8 mouse cellular contexts compared by ENCODE assay signal in the genomic region with DNA sequence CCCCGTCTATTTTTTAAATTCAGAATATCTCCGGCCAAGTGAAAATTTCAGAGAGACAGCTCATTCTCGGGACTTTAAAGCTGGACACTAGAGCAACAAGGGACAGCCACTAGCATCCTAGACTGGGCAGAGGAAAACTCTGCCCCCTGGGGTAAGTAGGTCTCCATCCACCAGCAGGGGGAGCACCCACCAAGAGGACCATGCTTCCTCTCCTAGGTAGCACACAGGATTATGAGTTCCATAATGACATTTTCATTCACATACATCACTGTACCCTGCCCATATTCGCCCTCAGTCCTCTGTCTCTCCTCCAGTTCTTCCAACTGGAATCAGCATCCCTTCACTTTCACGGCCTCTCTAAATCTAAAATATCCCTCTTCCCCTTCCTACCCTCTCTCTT. TPM values are rescaled to one million over a fixed set of nuclear protein-coding genes. Genes with fewer than 3 reads are reported as not detected.
DNase-seq lines count a peak whose midpoint lies in the region; ATAC-seq lines count a peak whose summit lies in the region.

No protein-coding gene starts in this region.

- WGBS in forebrain, embryonic 11.5 days = 85% methylated on average over 5 of the region's 5 CpGs
- 78% methylated on average over 5 of the region's 5 CpGs for WGBS in forebrain, embryonic 10.5 days
- WGBS in midbrain, embryonic 10.5 days = 82% methylated on average over 5 of the region's 5 CpGs
- WGBS in midbrain, embryonic 15.5 days = 77% methylated on average over 5 of the region's 5 CpGs

- H3K4me3 ChIP-seq in forebrain, embryonic 11.5 days (ENCODE audit: low read depth, low read length) = no peak overlapping the region
- no peak overlapping the region for H3K4me3 ChIP-seq in forebrain, embryonic 10.5 days
- no peak overlapping the region for H3K4me3 ChIP-seq in midbrain, embryonic 10.5 days
- no peak overlapping the region for H3K4me3 ChIP-seq in midbrain, embryonic 15.5 days

- no peaks in the 10 kb centered on the region for H3K36me3 ChIP-seq in forebrain, embryonic 11.5 days (ENCODE audit: control insufficient read depth, insufficient read depth, low read length)
- no peaks in the 10 kb centered on the region for H3K36me3 ChIP-seq in forebrain, embryonic 10.5 days (replicated peaks)
- H3K36me3 ChIP-seq in midbrain, embryonic 10.5 days = no peaks in the 10 kb centered on the region
- no peaks in the 10 kb centered on the region for H3K36me3 ChIP-seq in midbrain, embryonic 15.5 days (replicated peaks)

- H3K9ac ChIP-seq in forebrain, embryonic 11.5 days (ENCODE audit: low read length) = no peak overlapping the region
- H3K9ac ChIP-seq in midbrain, embryonic 15.5 days = no peak overlapping the region

- no peak for ATAC-seq in forebrain, embryonic 11.5 days (replicated peaks; ENCODE audit: low FRiP score)
- ATAC-seq in midbrain, embryonic 15.5 days (replicated peaks) = no peak
- ATAC-seq in megakaryocyte, adult 5-6 weeks (ENCODE audit: poor library complexity, severe bottlenecking) = peak; percentile 52; the same call in 1 of the 2 replicates

- no peaks in the 10 kb centered on the region for H3K4me1 ChIP-seq in forebrain, embryonic 11.5 days (replicated peaks; ENCODE audit: control insufficient read depth, insufficient read depth, low read length)
- H3K4me1 ChIP-seq in forebrain, embryonic 10.5 days = no peaks in the 10 kb centered on the region
- H3K4me1 ChIP-seq in midbrain, embryonic 10.5 days = no peaks in the 10 kb centered on the region
- peaks cover 5% of the 10 kb centered on the region; the same call in 1 of the 2 replicates for H3K4me1 ChIP-seq in midbrain, embryonic 15.5 days

- H3K27me3 ChIP-seq in forebrain, embryonic 11.5 days (ENCODE audit: control insufficient read depth, insufficient read depth, low read length) = no peaks in the 10 kb centered on the region
- H3K27me3 ChIP-seq in forebrain, embryonic 10.5 days (ENCODE audit: poor library complexity, severe bottlenecking) = no peaks in the 10 kb centered on the region
- no peaks in the 10 kb centered on the region for H3K27me3 ChIP-seq in midbrain, embryonic 10.5 days (ENCODE audit: low read depth, poor library complexity, severe bottlenecking)
- H3K27me3 ChIP-seq in midbrain, embryonic 15.5 days (replicated peaks) = no peaks in the 10 kb centered on the region

- H3K9me3 ChIP-seq in forebrain, embryonic 11.5 days (ENCODE audit: control insufficient read depth, low read length) = no peaks in the 10 kb centered on the region
- H3K9me3 ChIP-seq in forebrain, embryonic 10.5 days = no peaks in the 10 kb centered on the region; the same call in 1 of the 2 replicates
- H3K9me3 ChIP-seq in midbrain, embryonic 10.5 days (replicated peaks) = no peaks in the 10 kb centered on the region; the same call in 1 of the 2 replicates
- no peaks in the 10 kb centered on the region for H3K9me3 ChIP-seq in midbrain, embryonic 15.5 days

- H3K4me2 ChIP-seq in forebrain, embryonic 11.5 days (ENCODE audit: low read depth, low read length, severe bottlenecking) = no peak overlapping the region
- no peak overlapping the region for H3K4me2 ChIP-seq in midbrain, embryonic 15.5 days

- H3K27ac ChIP-seq in forebrain, embryonic 11.5 days (ENCODE audit: low read depth, low read length) = no peak overlapping the region
- no peak overlapping the region for H3K27ac ChIP-seq in forebrain, embryonic 10.5 days
- H3K27ac ChIP-seq in midbrain, embryonic 10.5 days (replicated peaks) = no peak overlapping the region
- H3K27ac ChIP-seq in midbrain, embryonic 15.5 days = no peak overlapping the region

- DNase-seq in forebrain, embryonic 11.5 days (ENCODE audit: low spot score) = peak; percentile 51
- no peak for DNase-seq in forebrain, embryonic 10.5 days (ENCODE audit: extremely low spot score, low spot score)
- DNase-seq in midbrain, embryonic 10.5 days (ENCODE audit: low spot score) = peak; percentile 18
- DNase-seq in adrenal gland, adult 18-20 months (ENCODE audit: low spot score in 2 of 2) = peak; percentile 67 to 70
- DNase-seq in heart, postnatal 10 days = peak; percentile 57 to 66
- DNase-seq in layer of hippocampus, adult 9-10 months (ENCODE audit: low spot score) = no peak

- intact Hi-C loops in heart, postnatal 10 days (cut with DNase I) = loop anchor here (5.0 kb wide), 2 partner anchors 68 to 218 kb away; partner anchors contain the start of gene Cacna1c

RNA-seq across cellular contexts. Expression of gene Dcp1b, which starts 45.4 kb away (rescaled TPM):
- polyA plus RNA-seq in forebrain, embryonic 11.5 days (2014; fragmentation: Nextera tagmentation; extraction: Ambion mirVana) = 12.1 TPM in 2 replicates
- polyA plus RNA-seq in forebrain, embryonic 10.5 days (2016; fragmentation: Nextera tagmentation; extraction: Ambion mirVana) = 11.1 and 11.2 TPM in 2 replicates
- polyA plus RNA-seq in midbrain, embryonic 10.5 days (2016; fragmentation: Nextera tagmentation; extraction: Ambion mirVana) = 10.5 and 13.8 TPM in 2 replicates
- 13.8 and 14.2 TPM in 2 replicates for polyA plus RNA-seq in midbrain, embryonic 15.5 days (2015; fragmentation: Nextera tagmentation; extraction: Ambion mirVana)
- 10 to 100 TPM in 1 of 2 experiments, 1 to 10 TPM in 1; 7.9 to 10.7 TPM for total RNA-seq in adrenal gland, adult 18-20 months (2021)
- 1 to 10 TPM; 4.2 to 5.3 TPM for total RNA-seq in heart, postnatal 10 days (2021)
- total RNA-seq in megakaryocyte, adult 5-6 weeks (2015) = 7.5 and 13.1 TPM in 2 replicates
- 7.2 and 10.6 TPM in 2 replicates for total RNA-seq in megakaryocyte, adult 5-6 weeks (2017)

Comparison
In these comparisons a context has a peak if more than half of its experiments do, and no peak if none do; other contexts are left out.
1. DNase-seq: peak in forebrain, embryonic 11.5 days (single experiment), midbrain, embryonic 10.5 days (single experiment), adrenal gland, adult 18-20 months (2 of 2) and heart, postnatal 10 days (2 of 2); none in forebrain, embryonic 10.5 days (single experiment) and layer of hippocampus, adult 9-10 months (single experiment).